Mouse (Mus musculus): ENCODE data around the gene 5031439G07Rik. TPM values are rescaled to one million over a fixed set of nuclear protein-coding genes. Genes with fewer than 3 reads are reported as not detected.
"Not testable (repeated sequence)": the region's sequence is repeated elsewhere in the genome, so short reads cannot be mapped to it uniquely, and the experiment has no call there.

The 5031439G07Rik gene
- total and polyA plus RNA-seq, 2 experiments from 2014 or later, result 2.2 to 27.3 TPM

GRCm38 (mm10) chr15:84903843-84904385 is 84.4 kb downstream of the 5031439G07Rik start:
- no peaks in the 10 kb centered on the region for H3K4me1 ChIP-seq (ENCODE audit: control insufficient read depth, insufficient read depth)
- no peaks in the 10 kb centered on the region for H3K27me3 ChIP-seq (ENCODE audit: control insufficient read depth, insufficient read depth, low read length)
- no peak overlapping the region for H3K27ac ChIP-seq (ENCODE audit: low read depth)
- DNase-seq (ENCODE audit: low spot score), result no peak
- WGBS, result 66% methylated on average over 7 of the region's 7 CpGs
- H3K4me2 ChIP-seq (ENCODE audit: low read depth, low read length), result no peak overlapping the region
- no peak for TF ChIP-seq CTCF (IDR thresholded peaks at IDR 0.05; ENCODE audit: low read depth)
- no peak for TF ChIP-seq EP300 (IDR thresholded peaks at IDR 0.05; ENCODE audit: low read depth)
- ATAC-seq (ENCODE audit: insufficient read depth, low read depth), result no peak
- H3K36me3 ChIP-seq (replicated peaks; ENCODE audit: control insufficient read depth, insufficient read depth, low read length), result no peaks in the 10 kb centered on the region
- no peak overlapping the region for H3K9ac ChIP-seq (replicated peaks; ENCODE audit: low read depth, low read length)
- H3K4me3 ChIP-seq (ENCODE audit: low read depth, low read length), result no peak overlapping the region
- no peaks in the 10 kb centered on the region for H3K9me3 ChIP-seq (replicated peaks; ENCODE audit: control insufficient read depth, low read length)

- Histone ChIP-seq H3K4me2 (ENCODE audit: low read depth, low read length) (no peak overlapping the region), H3K36me3 (replicated peaks; ENCODE audit: control insufficient read depth, insufficient read depth, low read length) (no peaks in the 10 kb centered on the region), H3K4me3 (ENCODE audit: low read depth, low read length) (no peak overlapping the region), H3K27me3 (ENCODE audit: control insufficient read depth, insufficient read depth, low read length) (no peaks in the 10 kb centered on the region), H3K9me3 (replicated peaks; ENCODE audit: control insufficient read depth, low read length) (no peaks in the 10 kb centered on the region), H3K27ac (ENCODE audit: low read depth) (no peak overlapping the region), H3K4me1 (ENCODE audit: control insufficient read depth, insufficient read depth) (0 out of 2 replicates have a peak, but pooled peaks cover 5% of the 10 kb centered on the region), H3K9ac (replicated peaks; ENCODE audit: low read depth, low read length) (no peak overlapping the region)
- TF ChIP-seq EP300 (IDR thresholded peaks at IDR 0.05; ENCODE audit: low read depth) (no peak), CTCF (IDR thresholded peaks at IDR 0.05; ENCODE audit: low read depth) (no peak)
- 9% methylated on average over 7 of the region's 7 CpGs for WGBS
- ATAC-seq (ENCODE audit: insufficient read depth, low read depth) (no peak), DNase-seq (ENCODE audit: low spot score) (peak; percentile 6)
Measured at GRCm38 (mm10) chr15:84898077-84898476, 90.3 kb downstream of the 5031439G07Rik start.

- no peak for DNase-seq (ENCODE audit: low spot score)
- H3K9ac ChIP-seq (replicated peaks; ENCODE audit: low read depth, low read length), result no peak overlapping the region
- H3K4me3 ChIP-seq (ENCODE audit: low read depth, low read length), result no peak overlapping the region
- no peak overlapping the region for H3K27ac ChIP-seq (ENCODE audit: low read depth)
- H3K4me2 ChIP-seq (ENCODE audit: low read depth, low read length), result no peak overlapping the region
- WGBS, result 72% methylated on average over 1 of the region's 1 CpGs
- H3K36me3 ChIP-seq (replicated peaks; ENCODE audit: control insufficient read depth, insufficient read depth, low read length), result no peaks in the 10 kb centered on the region
- no peak for ATAC-seq (ENCODE audit: insufficient read depth, low read depth)
- TF ChIP-seq CTCF (IDR thresholded peaks at IDR 0.05; ENCODE audit: low read depth) (no peak), EP300 (IDR thresholded peaks at IDR 0.05; ENCODE audit: low read depth) (no peak)
- no peaks in the 10 kb centered on the region for H3K27me3 ChIP-seq (ENCODE audit: control insufficient read depth, insufficient read depth, low read length)
- no peaks in the 10 kb centered on the region for H3K9me3 ChIP-seq (replicated peaks; ENCODE audit: control insufficient read depth, low read length)
- 0 out of 2 replicates have a peak, but pooled peaks cover 5% of the 10 kb centered on the region for H3K4me1 ChIP-seq (ENCODE audit: control insufficient read depth, insufficient read depth)
Measured at GRCm38 (mm10) chr15:84896664-84897063, 91.7 kb downstream of the 5031439G07Rik start.

- WGBS, result 62% methylated on average over 10 of the region's 10 CpGs
- H3K9ac ChIP-seq (replicated peaks; ENCODE audit: low read depth, low read length); H3K27me3 ChIP-seq (ENCODE audit: control insufficient read depth, insufficient read depth, low read length); H3K27ac ChIP-seq (ENCODE audit: low read depth); H3K4me3 ChIP-seq (ENCODE audit: low read depth, low read length); H3K36me3 ChIP-seq (replicated peaks; ENCODE audit: control insufficient read depth, insufficient read depth, low read length); H3K4me1 ChIP-seq (ENCODE audit: control insufficient read depth, insufficient read depth); DNase-seq (ENCODE audit: low spot score); H3K9me3 ChIP-seq (replicated peaks; ENCODE audit: control insufficient read depth, low read length); ATAC-seq (ENCODE audit: insufficient read depth, low read depth); H3K4me2 ChIP-seq (ENCODE audit: low read depth, low read length): not testable (repeated sequence)
Measured at GRCm38 (mm10) chr15:84896216-84896615, 92.1 kb downstream of the 5031439G07Rik start.

Small RNA genes lying within 50 kb of the gene (microRNA-seq; reads per million reads assigned to microRNA genes)
- gene Mir1249, result 16.8 reads per million, percentile 35 among the genes with 10 or more reads in this experiment

Other genes with a start within 250 kb of the 5031439G07Rik start
- 0.04 and 0.19 TPM in 2 replicates for gene Phf21b, start 132.5 kb downstream of the 5031439G07Rik start, total RNA-seq (2014; rRNA removed; ENCODE audit: low replicate concordance)
- gene Phf21b, start 132.5 kb downstream of the 5031439G07Rik start, polyA plus RNA-seq (2015; fragmentation: Nextera tagmentation; extraction: Ambion mirVana), result 0.05 TPM in 2 replicates
- gene Gm29666, start 68.5 kb downstream of the 5031439G07Rik start, total RNA-seq (2014; rRNA removed; ENCODE audit: low replicate concordance), result 0.08 and 0.12 TPM in 2 replicates
- 0.10 and 0.16 TPM in 2 replicates for gene Gm29666, start 68.5 kb downstream of the 5031439G07Rik start, polyA plus RNA-seq (2015; fragmentation: Nextera tagmentation; extraction: Ambion mirVana)
- gene Nup50, start 65.1 kb downstream of the 5031439G07Rik start, total RNA-seq (2014; rRNA removed; ENCODE audit: low replicate concordance), result 11.8 and 14.6 TPM in 2 replicates
- 10.7 and 11.4 TPM in 2 replicates for gene Nup50, start 65.1 kb downstream of the 5031439G07Rik start, polyA plus RNA-seq (2015; fragmentation: Nextera tagmentation; extraction: Ambion mirVana)
- 0.27 and 125 TPM in 2 replicates for gene Upk3a, start 28.6 kb upstream of the 5031439G07Rik start, total RNA-seq (2014; rRNA removed; ENCODE audit: low replicate concordance)
- 0.11 TPM in 1 of 2 replicates, not detected in the other for gene Upk3a, start 28.6 kb upstream of the 5031439G07Rik start, polyA plus RNA-seq (2015; fragmentation: Nextera tagmentation; extraction: Ambion mirVana)
- 9.9 and 11.1 TPM in 2 replicates for gene Fam118a, start 40.4 kb upstream of the 5031439G07Rik start, total RNA-seq (2014; rRNA removed; ENCODE audit: low replicate concordance)
- 10.5 and 11.5 TPM in 2 replicates for gene Fam118a, start 40.4 kb upstream of the 5031439G07Rik start, polyA plus RNA-seq (2015; fragmentation: Nextera tagmentation; extraction: Ambion mirVana)
- not detected in 2 replicates for gene Smc1b, start 143.4 kb upstream of the 5031439G07Rik start, total RNA-seq (2014; rRNA removed; ENCODE audit: low replicate concordance)
- gene Smc1b, start 143.4 kb upstream of the 5031439G07Rik start, polyA plus RNA-seq (2015; fragmentation: Nextera tagmentation; extraction: Ambion mirVana), result 0.04 and 0.15 TPM in 2 replicates
- not detected in 2 replicates for gene Ribc2, start 143.5 kb upstream of the 5031439G07Rik start, total RNA-seq (2014; rRNA removed; ENCODE audit: low replicate concordance)
- gene Ribc2, start 143.5 kb upstream of the 5031439G07Rik start, polyA plus RNA-seq (2015; fragmentation: Nextera tagmentation; extraction: Ambion mirVana), result 0.11 and 0.14 TPM in 2 replicates
- 81.1 and 85.9 TPM in 2 replicates for gene Fbln1, start 217.4 kb upstream of the 5031439G07Rik start, total RNA-seq (2014; rRNA removed; ENCODE audit: low replicate concordance)
- gene Fbln1, start 217.4 kb upstream of the 5031439G07Rik start, polyA plus RNA-seq (2015; fragmentation: Nextera tagmentation; extraction: Ambion mirVana), result 52.9 and 62.6 TPM in 2 replicates

Data from heart, postnatal 0 days (tissue).